Mouse (Mus musculus) regulatory T cell (primary cell): ENCODE data around the gene Stra6.

Experiments
- in situ Hi-C: fragments of 300-600 bp; cut with MboI, MseI; formaldehyde crosslinking; loops from one replicate; pipeline ENCODE4 v1.15.1; 2025; ENCODE audit warnings: high pct_unique_total_duplicates

Gene Stra6

DNA sequence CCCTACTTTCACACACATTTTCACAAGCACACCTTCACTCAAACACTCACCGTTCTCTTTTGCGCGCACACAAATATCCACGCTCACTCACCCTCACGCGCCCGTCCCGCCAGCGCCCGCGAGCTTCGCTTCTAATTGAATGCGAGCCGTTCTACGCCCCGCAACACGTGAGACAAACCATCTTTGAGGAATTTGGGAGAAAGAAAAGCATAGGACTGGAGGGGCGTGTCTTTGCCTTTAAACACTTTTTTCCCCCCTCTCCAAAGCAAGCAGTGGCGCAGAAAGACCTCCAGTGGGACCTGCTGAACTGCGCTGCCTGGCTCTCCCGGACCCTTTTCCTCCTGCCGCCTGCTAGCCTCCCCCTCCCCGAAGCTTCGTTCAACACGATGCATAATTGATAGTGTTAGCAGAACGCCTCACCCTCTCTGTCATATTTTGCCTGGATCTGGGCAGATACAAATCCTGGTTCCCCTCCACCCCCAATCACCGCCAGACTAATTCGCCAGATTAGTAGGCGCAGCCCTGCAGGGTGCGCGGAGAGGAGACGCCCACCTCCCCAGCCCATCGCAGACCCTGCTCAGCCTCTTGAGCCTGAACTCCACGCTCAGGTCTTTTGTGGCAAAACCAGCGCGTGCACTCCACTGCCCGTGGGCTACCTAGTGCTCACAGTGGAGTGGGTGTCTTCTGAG is 138.4 kb downstream of the Stra6 start:
- in situ Hi-C loops: loop anchor here (5.0 kb wide), 1 partner anchor 165 kb away; no protein-coding TSS in a partner anchor

DNA sequence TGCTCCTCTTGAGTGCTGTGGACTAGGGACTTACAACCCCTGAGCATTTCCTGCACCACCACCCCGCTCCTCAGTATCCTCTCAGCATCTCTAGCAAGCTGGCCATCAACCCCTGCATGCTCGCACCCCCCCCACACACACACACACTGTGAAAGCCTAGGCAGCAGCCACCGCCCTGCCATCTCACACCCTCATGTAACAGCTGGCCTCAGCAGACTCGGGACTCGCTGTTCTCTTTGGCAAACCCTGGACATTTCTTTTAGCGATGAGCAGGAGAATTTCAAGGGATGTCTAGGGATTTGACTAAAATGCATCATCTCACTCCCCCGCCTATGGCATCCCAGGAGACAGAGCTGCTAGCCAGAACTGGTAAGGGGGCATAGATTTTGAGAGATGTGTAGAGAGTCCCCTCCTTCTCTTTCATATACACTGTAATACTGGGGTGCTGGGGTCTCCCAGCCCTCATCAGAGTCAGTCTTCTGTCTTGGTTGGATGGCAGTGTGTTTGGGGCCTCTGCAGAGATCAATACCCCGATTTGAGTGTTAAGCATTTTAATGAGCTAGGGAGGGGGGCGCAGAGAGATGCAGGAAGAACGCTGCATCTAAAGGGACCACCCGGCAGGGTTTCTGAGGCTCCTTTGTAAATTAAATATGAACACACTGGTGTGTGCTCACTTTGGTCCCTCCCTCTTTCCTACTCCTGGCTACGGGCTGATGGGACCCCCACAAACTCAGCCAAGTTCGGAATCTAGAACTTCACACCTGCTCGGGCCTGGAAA is 139.3 kb downstream of the Stra6 start:
- in situ Hi-C loops: loop anchor here (5.0 kb wide), 1 partner anchor 166 kb away; no protein-coding TSS in a partner anchor
